Mouse (Mus musculus): Measurements from ENCODE around the gene Nfil3.

- TF ChIP-seq CTCF (IDR thresholded peaks at IDR 0.05; ENCODE audit: control insufficient read depth, insufficient read depth, insufficient replicate concordance, low read depth, low read length) (no peak), POLR2A (IDR thresholded peaks at IDR 0.05; ENCODE audit: control insufficient read depth, low read depth, low read length) (no peak)
Observed at GRCm38 (mm10) chr13:53020282-53020681, 39.4 kb upstream of the Nfil3 start.

All from testis, adult 2 months (tissue).